Mouse (Mus musculus) cerebellum, postnatal 25 days (tissue): ENCODE results near the gene Trp53rkb.
A peak's percentile ranks its signal among the peaks of the same experiment; 100 is the strongest.

Experiments
- DNase-seq, 2 experiments: peaks; one replicate each; pipeline ENCODE4 v3.0.0; 2021; ENCODE audit warnings: mixed read lengths in 2 of 2

The Trp53rkb gene

GRCm38 (mm10) chr2:166799615-166800472 is 7.5 kb downstream of the Trp53rkb start:
- no peak for DNase-seq

GRCm38 (mm10) chr2:166800473-166800857 is 8.1 kb downstream of the Trp53rkb start:
- no peak for DNase-seq

- DNase-seq = no peak
Observed at GRCm38 (mm10) chr2:166801436-166801835, 9.1 kb downstream of the Trp53rkb start.

- DNase-seq = no peak
Observed at GRCm38 (mm10) chr2:166803298-166803697, 11.0 kb downstream of the Trp53rkb start.

- DNase-seq = peak; percentile 91 to 97
Observed at GRCm38 (mm10) chr2:166805250-166806172, 13.2 kb downstream of the Trp53rkb start, which contains the start of gene Arfgef2. Gene Arfgef2, plus strand, starts transcription at chr2:166805588.

- no peak for DNase-seq
Observed at GRCm38 (mm10) chr2:166806173-166806705, 13.9 kb downstream of the Trp53rkb start.

- no peak for DNase-seq
Observed at GRCm38 (mm10) chr2:166806813-166807212, 14.5 kb downstream of the Trp53rkb start.

- no peak for DNase-seq
Observed at GRCm38 (mm10) chr2:166809499-166809898, 17.2 kb downstream of the Trp53rkb start.

GRCm38 (mm10) chr2:166810821-166811220 is 18.5 kb downstream of the Trp53rkb start:
- DNase-seq = no peak

- no peak for DNase-seq
Observed at GRCm38 (mm10) chr2:166818463-166819143, 26.3 kb downstream of the Trp53rkb start.

- no peak for DNase-seq
Observed at GRCm38 (mm10) chr2:166819849-166820248, 27.5 kb downstream of the Trp53rkb start.

- no peak for DNase-seq
Observed at GRCm38 (mm10) chr2:166820844-166821243, 28.5 kb downstream of the Trp53rkb start.

GRCm38 (mm10) chr2:166821406-166821805 is 29.1 kb downstream of the Trp53rkb start:
- DNase-seq = no peak

GRCm38 (mm10) chr2:166822119-166822826 is 29.9 kb downstream of the Trp53rkb start:
- no peak for DNase-seq

- DNase-seq = no peak
Observed at GRCm38 (mm10) chr2:166822901-166823300, 30.6 kb downstream of the Trp53rkb start.

GRCm38 (mm10) chr2:166824386-166824785 is 32.1 kb downstream of the Trp53rkb start:
- DNase-seq = no peak

- no peak for DNase-seq
Observed at GRCm38 (mm10) chr2:166824998-166825397, 32.7 kb downstream of the Trp53rkb start.

GRCm38 (mm10) chr2:166826491-166827224 is 34.3 kb downstream of the Trp53rkb start:
- no peak for DNase-seq

- no peak for DNase-seq
Observed at GRCm38 (mm10) chr2:166828306-166828705, 36.0 kb downstream of the Trp53rkb start.

- no peak for DNase-seq
Observed at GRCm38 (mm10) chr2:166830350-166830749, 38.0 kb downstream of the Trp53rkb start.

- DNase-seq = no peak
Observed at GRCm38 (mm10) chr2:166834091-166834490, 41.8 kb downstream of the Trp53rkb start.
